Mouse (Mus musculus): ENCODE results near the gene Fbxw7. TPM values are rescaled to one million over a fixed set of nuclear protein-coding genes. Genes with fewer than 3 reads are reported as not detected.

The Fbxw7 gene
- 94.2 and 103 TPM in 2 replicates for polyA plus RNA-seq (2021; fragmentation: Nextera tagmentation)
- long read RNA-seq, experiment 1, transcript Fbxw7-201 (11 exons, 2,221 nt), result major isoform, 119 of 220 reads
- long read RNA-seq, experiment 1, partial matches to known transcripts, result 98 of 220 reads
- long read RNA-seq, experiment 1, other reads (novel, unspliced or antisense), result 3 of 220 reads
- long read RNA-seq, experiment 2, transcript Fbxw7-201 (11 exons, 2,221 nt), result major isoform, 439 of 520 reads
- long read RNA-seq, experiment 2, partial matches to known transcripts, result 73 of 520 reads
- long read RNA-seq, experiment 2, other reads (novel, unspliced or antisense), result 8 of 520 reads

DNA sequence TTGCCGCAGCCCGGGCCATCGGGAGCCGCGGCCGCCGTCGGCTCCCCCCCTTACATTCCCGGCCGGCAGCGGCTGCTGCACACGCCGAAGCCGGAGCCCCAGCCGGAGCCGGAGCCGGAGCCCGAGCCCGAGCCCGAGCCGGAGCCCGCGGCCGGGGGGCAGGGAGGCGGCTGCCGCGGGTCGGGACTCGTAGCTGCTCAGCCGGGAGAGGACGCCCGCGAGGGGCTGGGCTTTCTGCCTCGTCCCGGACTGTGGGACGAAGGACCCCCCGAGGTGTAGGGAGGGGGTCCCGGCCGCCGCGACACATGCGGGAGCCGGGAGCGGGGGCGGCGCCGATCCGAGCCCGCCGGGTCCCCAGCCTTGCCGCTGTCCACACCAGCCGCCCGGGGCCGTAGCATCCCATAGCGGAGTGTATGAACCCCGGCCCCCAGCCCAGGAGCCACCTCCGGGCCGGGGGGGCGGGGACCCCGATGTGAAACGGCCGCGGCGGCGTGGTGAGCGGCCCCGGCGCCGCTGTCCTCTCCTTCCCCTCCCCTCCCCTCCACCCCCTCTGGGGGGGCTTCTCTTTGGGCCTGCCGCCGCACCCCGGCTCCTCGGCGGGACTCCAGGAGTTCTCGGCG lies at the start of gene Fbxw7:
Fbxw7 (plus strand) TSS at position 507 of the 620 bp plus-strand sequence.

Other genes starting within 250 kb of the Fbxw7 start
- gene Arfip1, start 232.6 kb upstream of the Fbxw7 start, polyA plus RNA-seq (2021; fragmentation: Nextera tagmentation), result 8.0 and 16.3 TPM in 2 replicates
- gene Tigd4, start 221.7 kb upstream of the Fbxw7 start, polyA plus RNA-seq (2021; fragmentation: Nextera tagmentation), result not detected in 2 replicates
- 0.25 and 0.68 TPM in 2 replicates for gene Tmem154, start 149.1 kb upstream of the Fbxw7 start, polyA plus RNA-seq (2021; fragmentation: Nextera tagmentation)